Comparison of ENCODE assay signal across 26 mouse cellular contexts in genomic region chrY:90719403-90720232, GRCm38 (mm10). TPM values are rescaled to one million over a fixed set of nuclear protein-coding genes. Genes with fewer than 3 reads are reported as not detected.
A peak's percentile ranks its signal among the peaks of the same experiment; 100 is the strongest.
DNase-seq lines count a peak whose midpoint lies in the region; ATAC-seq lines count a peak whose summit lies in the region.
"Not testable (repeated sequence)": the region's sequence is repeated elsewhere in the genome, so short reads cannot be mapped to it uniquely, and the experiment has no call there.
"Had no signal": no experiment of that assay in that cellular context is flagged by ENCODE, and none has a peak within 500 bp of the region (broad histone marks: within the 10 kb centered on the region; RNA-seq: fewer than 3 reads in every experiment).

No protein-coding gene starts in this region.

- H3K27me3 ChIP-seq in midbrain, embryonic 15.5 days (replicated peaks); splenic B cell, adult 2 months (ENCODE audit: control insufficient read depth, insufficient read depth, low read length, poor library complexity, severe bottlenecking): not testable (repeated sequence)

- 0 out of 2 replicates have a peak, but pooled peaks have one; percentile 62 for ATAC-seq in midbrain, embryonic 15.5 days (replicated peaks)

- H3K9me3 ChIP-seq in midbrain, embryonic 15.5 days = not testable (repeated sequence)

- H3K36me3 ChIP-seq in midbrain, embryonic 15.5 days (replicated peaks); splenic B cell, adult 2 months (ENCODE audit: control insufficient read depth, insufficient read depth, low read length, poor library complexity, severe bottlenecking): not testable (repeated sequence)

- not testable (repeated sequence) for H3K4me3 ChIP-seq in midbrain, embryonic 15.5 days

- WGBS in midbrain, embryonic 15.5 days = 78% methylated on average over 13 of the region's 13 CpGs

- not testable (repeated sequence) for H3K9ac ChIP-seq in midbrain, embryonic 15.5 days

- not testable (repeated sequence) for H3K4me1 ChIP-seq in midbrain, embryonic 15.5 days

- H3K4me2 ChIP-seq in midbrain, embryonic 15.5 days = not testable (repeated sequence)

- H3K27ac ChIP-seq in midbrain, embryonic 15.5 days = not testable (repeated sequence)

- DNase-seq in A20 (ENCODE audit: low read depth, low spot score) (peak; percentile 25), ES-CJ7 (ENCODE audit: low read depth, low spot score) (peak; percentile 83), R1 (ENCODE audit: low read depth, low spot score) (peak; percentile 92)
- peak; percentile 9 for DNase-seq in embryo, embryonic 11 days
- peak; percentile 74 for DNase-seq in heart, adult 11 months
- peak; percentile 34 for DNase-seq in splenic B cell, adult 2 months (ENCODE audit: low read depth, low spot score)

RNA-seq across cellular contexts. Expression of gene Gm21860, which starts 35.0 kb away (rescaled TPM):
- not detected in 2 replicates for polyA plus RNA-seq in midbrain, embryonic 15.5 days (2015; fragmentation: Nextera tagmentation; extraction: Ambion mirVana)
- polyA plus RNA-seq: C2C12; embryonic facial prominence, embryonic 14.5 days; erythroblast, embryonic 14.5 days; forebrain, embryonic 11.5 days; forebrain, postnatal 0 days; G1E; heart, embryonic 10.5 days; heart, embryonic 16.5 days; hindbrain, embryonic 12.5 days; hindbrain, postnatal 0 days; intestine, embryonic 16.5 days; kidney, postnatal 0 days; limb, embryonic 13.5 days; liver, embryonic 11.5 days; liver, embryonic 16.5 days; lung, embryonic 15.5 days; midbrain, embryonic 12.5 days; neural tube, embryonic 15.5 days; stomach, postnatal 0 days had no signal

Comparison
In these comparisons a context has a peak if more than half of its experiments do, and no peak if none do; other contexts are left out.
1. DNase-seq: peak in every context shown above with its lines; median percentile 92 in R1; 83 in ES-CJ7; 74 in heart, adult 11 months; 34 in splenic B cell, adult 2 months; 25 in A20; 9 in embryo, embryonic 11 days.